Mouse (Mus musculus): Measurements from ENCODE around the gene C77080.
A peak's percentile ranks its signal among the peaks of the same experiment; 100 is the strongest.

C77080 gene

GRCm38 (mm10) chr4:129261196-129261595 is at the start of gene C77080:
TSS of gene C77080 (minus strand) at chr4:129261404.
- no peak for DNase-seq (ENCODE audit: low read depth in 2 of 2, low spot score in 2 of 2)

- DNase-seq (ENCODE audit: low read depth in 2 of 2, low spot score in 2 of 2) = no peak
Observed at GRCm38 (mm10) chr4:129307936-129308335, 46.7 kb upstream of the C77080 start.

- DNase-seq (ENCODE audit: low read depth in 2 of 2, low spot score in 2 of 2) = no peak
Observed at GRCm38 (mm10) chr4:129304306-129304705, 43.1 kb upstream of the C77080 start.

- DNase-seq (ENCODE audit: low read depth in 2 of 2, low spot score in 2 of 2) = no peak
Observed at GRCm38 (mm10) chr4:129303816-129304215, 42.6 kb upstream of the C77080 start.

- no peak for DNase-seq (ENCODE audit: low read depth in 2 of 2, low spot score in 2 of 2)
Observed at GRCm38 (mm10) chr4:129303401-129303800, 42.2 kb upstream of the C77080 start.

GRCm38 (mm10) chr4:129299121-129299520 is 37.9 kb upstream of the C77080 start:
- DNase-seq (ENCODE audit: low read depth in 2 of 2, low spot score in 2 of 2) = no peak

GRCm38 (mm10) chr4:129297724-129298123 is 36.5 kb upstream of the C77080 start:
- no peak for DNase-seq (ENCODE audit: low read depth in 2 of 2, low spot score in 2 of 2)

- no peak for DNase-seq (ENCODE audit: low read depth in 2 of 2, low spot score in 2 of 2)
Observed at GRCm38 (mm10) chr4:129296066-129296465, 34.9 kb upstream of the C77080 start.

GRCm38 (mm10) chr4:129295188-129295587 is 34.0 kb upstream of the C77080 start:
- no peak for DNase-seq (ENCODE audit: low read depth in 2 of 2, low spot score in 2 of 2)

- DNase-seq (ENCODE audit: low read depth in 2 of 2, low spot score in 2 of 2) = no peak
Observed at GRCm38 (mm10) chr4:129293702-129294101, 32.5 kb upstream of the C77080 start.

GRCm38 (mm10) chr4:129292831-129293230 is 31.6 kb upstream of the C77080 start:
- DNase-seq (ENCODE audit: low read depth in 2 of 2, low spot score in 2 of 2) = no peak

GRCm38 (mm10) chr4:129289671-129290070 is 28.5 kb upstream of the C77080 start:
- no peak for DNase-seq (ENCODE audit: low read depth in 2 of 2, low spot score in 2 of 2)

- no peak for DNase-seq (ENCODE audit: low read depth in 2 of 2, low spot score in 2 of 2)
Observed at GRCm38 (mm10) chr4:129288067-129288466, 26.9 kb upstream of the C77080 start.

- no peak for DNase-seq (ENCODE audit: low read depth in 2 of 2, low spot score in 2 of 2)
Observed at GRCm38 (mm10) chr4:129287472-129287981, 26.3 kb upstream of the C77080 start, which contains the start of gene Sync. TSS of gene Sync (plus strand) at chr4:129287617.

GRCm38 (mm10) chr4:129286683-129287471 is 25.7 kb upstream of the C77080 start:
- DNase-seq (ENCODE audit: low read depth in 2 of 2, low spot score in 2 of 2) = no peak

- no peak for DNase-seq (ENCODE audit: low read depth in 2 of 2, low spot score in 2 of 2)
Observed at GRCm38 (mm10) chr4:129286001-129286682, 24.9 kb upstream of the C77080 start.

GRCm38 (mm10) chr4:129284685-129285084 is 23.5 kb upstream of the C77080 start:
- no peak for DNase-seq (ENCODE audit: low read depth in 2 of 2, low spot score in 2 of 2)

GRCm38 (mm10) chr4:129283226-129283625 is 22.0 kb upstream of the C77080 start:
- no peak for DNase-seq (ENCODE audit: low read depth in 2 of 2, low spot score in 2 of 2)

- DNase-seq (ENCODE audit: low read depth in 2 of 2, low spot score in 2 of 2) = no peak
Observed at GRCm38 (mm10) chr4:129282786-129283185, 21.6 kb upstream of the C77080 start.

GRCm38 (mm10) chr4:129276453-129276865 is 15.3 kb upstream of the C77080 start:
- DNase-seq (ENCODE audit: low read depth in 2 of 2, low spot score in 2 of 2) = peak; percentile 87 to 92

GRCm38 (mm10) chr4:129272756-129273046 is 11.5 kb upstream of the C77080 start:
- no peak for DNase-seq (ENCODE audit: low read depth in 2 of 2, low spot score in 2 of 2)

- no peak for DNase-seq (ENCODE audit: low read depth in 2 of 2, low spot score in 2 of 2)
Observed at GRCm38 (mm10) chr4:129271991-129272755, 11.0 kb upstream of the C77080 start.
